Mouse (Mus musculus) ES-E14 (cell line): ENCODE measurements around the gene Tceanc2. TPM values are rescaled to one million over a fixed set of nuclear protein-coding genes. Genes with fewer than 3 reads are reported as not detected.
A peak's percentile ranks its signal among the peaks of the same experiment; 100 is the strongest.
"Not testable (repeated sequence)": the region's sequence is repeated elsewhere in the genome, so short reads cannot be mapped to it uniquely, and the experiment has no call there.

ENCODE experiments used
- DNase-seq: peaks from one replicate; pipeline ENCODE4 v3.0.0-alpha.2; 2013; ENCODE audit warnings: low read depth, low spot score
- H3K27ac ChIP-seq: 2 replicates; pipeline ENCODE4 v1.5.1; 2012; ENCODE audit warnings: low read depth, mild to moderate bottlenecking, low read length, moderate library complexity, mixed read lengths; ENCODE audit not compliant: poor library complexity, insufficient read depth, severe bottlenecking
- H3K36me3 ChIP-seq: 2 replicates; pipeline ENCODE4 v1.6.1; 2012; ENCODE audit warnings: mild to moderate bottlenecking, low read length, moderate library complexity, mixed read lengths; ENCODE audit not compliant: control insufficient read depth, poor library complexity, insufficient read depth, severe bottlenecking
- H3K4me1 ChIP-seq, 2 experiments: fragments of 150-350 bp in 1 of 2; sonication (generic) in 1 of 2; 2 replicates each; pipeline ENCODE4 v1.6.1; 2012; ENCODE audit warnings: low read length in 2 of 2, mild to moderate bottlenecking in 1 of 2, mixed read lengths in 1 of 2; ENCODE audit not compliant: control insufficient read depth in 2 of 2, insufficient read depth in 2 of 2, poor library complexity in 1 of 2
- H3K4me3 ChIP-seq, 2 experiments: fragments of 150-350 bp in 1 of 2; sonication (generic) in 1 of 2; 2 replicates each; pipeline ENCODE4 v1.5.1; 2012; ENCODE audit warnings: low read length in 2 of 2, low read depth in 1 of 2, mild to moderate bottlenecking in 1 of 2, mixed read lengths in 1 of 2; ENCODE audit not compliant: insufficient read depth in 1 of 2, poor library complexity in 1 of 2, severe bottlenecking in 1 of 2
- H3K9ac ChIP-seq: 2 replicates; pipeline ENCODE4 v1.6.1; 2012; ENCODE audit warnings: low read depth, mild to moderate bottlenecking, low read length, mixed read lengths; ENCODE audit not compliant: poor library complexity, insufficient read depth, severe bottlenecking
- H3K9me3 ChIP-seq: fragments of 150-350 bp; sonication (generic); 2 replicates; pipeline ENCODE4 v1.6.1; 2012; ENCODE audit warnings: low read depth, mild to moderate bottlenecking, low read length; ENCODE audit not compliant: control insufficient read depth, insufficient read depth
- CHD2 ChIP-seq: IDR thresholded peaks from 2 replicates; pipeline ENCODE4 v1.6.1; 2014; ENCODE audit warnings: mild to moderate bottlenecking, low read depth, low read length, inconsistent platforms
- HCFC1 ChIP-seq: IDR thresholded peaks from 2 replicates; pipeline ENCODE4 v1.6.1; 2012; ENCODE audit warnings: low read length, inconsistent platforms, borderline replicate concordance; ENCODE audit not compliant: insufficient read depth
- MAFK ChIP-seq: IDR thresholded peaks from 2 replicates; pipeline ENCODE4 v1.6.1; 2014; ENCODE audit warnings: mild to moderate bottlenecking, low read depth, low read length, inconsistent platforms; ENCODE audit not compliant: insufficient read depth
- ZC3H11A ChIP-seq: IDR thresholded peaks from 2 replicates; pipeline ENCODE4 v1.6.1; 2012; ENCODE audit warnings: low read depth, mild to moderate bottlenecking, inconsistent platforms, low read length, borderline replicate concordance
- ZNF384 ChIP-seq: IDR thresholded peaks from 2 replicates; pipeline ENCODE4 v1.6.1; 2012; ENCODE audit warnings: low read depth, low read length, inconsistent platforms
- in situ Hi-C, 2 experiments: fragments of 600-800 bp; cut with MboI; formaldehyde crosslinking; loops; one replicate each; pipeline ENCODE4 v1.15.1; 2025; ENCODE audit warnings: low sequenced_read_pairs in 2 of 2, inconsistent platforms in 1 of 2; ENCODE audit not compliant: unreplicated experiment in 2 of 2
- total RNA-seq: library from RNA; depleted of rRNA; stranded (reverse); fragments of 300-350 nt; gene quantifications from 2 replicates; pipeline ENCODE4 v1.2.3, GENCODE M21; 2012

The Tceanc2 gene
- total RNA-seq, 1 experiment: 7.1 TPM

DNA sequence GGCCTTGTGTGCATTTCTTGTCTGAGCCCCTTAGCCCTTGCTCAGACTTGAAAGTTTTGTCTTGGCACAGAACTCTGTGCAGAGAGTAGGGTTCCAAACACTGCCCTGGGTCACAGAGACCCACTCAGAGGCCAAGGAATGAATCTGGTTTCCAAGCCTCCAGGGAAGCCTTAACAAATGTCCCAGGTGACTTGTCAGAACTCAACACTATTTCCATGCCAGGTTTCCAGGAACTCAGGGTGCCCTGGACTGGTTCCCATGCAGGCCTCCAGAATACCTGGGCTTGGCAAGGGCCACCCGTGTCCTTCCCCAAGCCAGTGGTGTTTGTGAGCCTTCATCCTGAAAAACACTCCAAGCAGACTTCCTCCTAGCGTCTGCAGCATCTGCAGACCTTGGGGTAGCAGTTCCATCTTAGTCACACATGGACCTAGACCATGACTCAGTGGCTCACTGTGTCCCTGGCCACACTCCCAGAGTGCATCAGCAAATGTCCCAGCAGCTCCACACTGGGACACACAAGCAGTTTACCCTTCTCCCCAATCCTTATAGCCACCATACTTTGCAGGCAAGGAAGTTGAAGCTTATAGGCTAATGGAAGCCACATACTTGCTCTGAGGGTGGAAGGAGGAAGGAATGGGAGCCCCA, 61.1 kb downstream of the Tceanc2 start:
- TF ChIP-seq MAFK: no peak
- Histone ChIP-seq H3K9me3 (no peaks in the 10 kb centered on the region), H3K9ac (no peak overlapping the region), H3K27ac (no peak overlapping the region), H3K4me3 (no peak overlapping the region), H3K36me3 (no peaks in the 10 kb centered on the region), H3K4me1 (peaks cover 0 to 1% of the 10 kb centered on the region in 2 experiments; a peak in 1 of 4 replicates)
- in situ Hi-C loops: no loop called here
- no peak for DNase-seq

DNA sequence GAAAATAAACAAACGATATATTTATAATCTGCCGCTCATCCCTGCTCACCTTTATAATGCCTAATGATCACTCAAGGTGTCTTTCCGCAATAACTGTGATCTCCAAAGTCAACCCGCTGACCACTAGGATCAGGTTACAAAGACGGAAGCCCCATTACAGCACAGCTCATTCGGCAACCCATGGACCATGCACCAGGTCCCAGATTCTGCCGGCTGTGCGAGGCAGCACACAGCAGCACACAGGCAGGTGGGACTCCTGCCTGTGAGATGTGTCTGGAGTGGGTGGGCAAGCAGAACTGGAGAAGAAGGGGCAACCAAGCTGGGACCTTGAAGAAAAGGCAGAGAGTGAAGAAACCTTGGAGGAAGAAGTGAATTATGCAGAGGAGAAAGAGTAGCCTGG, 64.6 kb downstream of the Tceanc2 start:
- H3K4me3 ChIP-seq: no peak overlapping the region
- no peak for TF ChIP-seq MAFK
- no peak for TF ChIP-seq ZNF384
- TF ChIP-seq HCFC1: no peak
- TF ChIP-seq ZC3H11A: no peak
- no peak for TF ChIP-seq CHD2
- no peaks in the 10 kb centered on the region for H3K9me3 ChIP-seq
- in situ Hi-C loops: no loop called here
- H3K36me3 ChIP-seq: no peaks in the 10 kb centered on the region
- peaks cover 0 to 1% of the 10 kb centered on the region in 2 experiments; a peak in 1 of 4 replicates for H3K4me1 ChIP-seq
- no peak for DNase-seq
- no peak overlapping the region for H3K27ac ChIP-seq
- H3K9ac ChIP-seq: no peak overlapping the region

DNA sequence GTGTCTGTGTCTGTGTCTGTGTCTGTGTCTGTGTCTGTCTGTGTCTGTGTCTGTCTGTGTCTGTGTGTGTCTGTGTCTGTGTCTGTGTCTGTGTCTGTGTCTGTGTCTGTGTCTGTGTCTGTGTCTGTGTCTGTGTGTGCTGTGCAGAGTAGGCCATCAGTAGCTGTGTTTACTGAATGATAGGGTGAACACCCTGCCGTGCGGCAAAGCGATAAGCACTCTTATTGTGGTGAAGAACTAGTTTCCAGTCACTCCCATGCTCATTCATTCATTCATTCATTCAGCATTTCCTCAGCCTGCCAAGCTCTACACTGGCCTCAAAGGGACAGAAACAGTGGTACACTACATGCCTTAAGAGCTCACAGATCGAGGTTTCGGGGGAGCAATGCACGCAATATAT, 69.7 kb downstream of the Tceanc2 start:
- in situ Hi-C loops, H3K4me1 ChIP-seq, H3K4me3 ChIP-seq, DNase-seq, H3K9me3 ChIP-seq, H3K27ac ChIP-seq, H3K9ac ChIP-seq, H3K36me3 ChIP-seq: not testable (repeated sequence)

DNA sequence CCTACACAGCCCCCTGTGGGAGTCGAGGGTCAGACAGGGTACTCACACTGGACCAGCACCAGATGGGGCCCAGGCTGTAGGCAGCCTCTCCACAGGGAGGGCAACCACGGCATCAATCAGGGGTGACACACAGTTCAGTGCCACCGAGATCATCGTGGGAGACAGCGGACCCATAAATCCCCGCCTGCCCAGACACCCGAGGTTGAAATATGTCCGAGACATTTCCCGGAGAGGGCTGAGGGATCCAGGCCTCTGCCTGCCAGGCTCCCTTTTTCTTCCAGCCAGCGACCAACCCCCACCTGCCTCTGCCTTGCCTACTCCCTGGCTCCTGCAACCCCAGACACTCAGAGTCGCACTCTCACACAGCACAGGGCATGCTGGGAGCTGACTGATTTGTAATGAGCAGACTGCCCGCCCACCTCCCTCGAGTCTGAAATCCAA, 70.6 kb downstream of the Tceanc2 start:
- Histone ChIP-seq H3K9me3 (no peaks in the 10 kb centered on the region), H3K9ac (peak overlapping the region; percentile 43), H3K27ac (no peak overlapping the region), H3K4me1 (peaks cover 0 to 8% of the 10 kb centered on the region in 2 experiments; a peak in 1 of 4 replicates), H3K36me3 (no peaks in the 10 kb centered on the region), H3K4me3 (peak overlapping the region; percentile 6 to 54; a peak in 3 of 4 replicates)
- no peak for DNase-seq
- in situ Hi-C loops: no loop called here
- TF ChIP-seq HCFC1: no peak
- no peak for TF ChIP-seq ZC3H11A
- no peak for TF ChIP-seq ZNF384
- no peak for TF ChIP-seq MAFK
- TF ChIP-seq CHD2: no peak

DNA sequence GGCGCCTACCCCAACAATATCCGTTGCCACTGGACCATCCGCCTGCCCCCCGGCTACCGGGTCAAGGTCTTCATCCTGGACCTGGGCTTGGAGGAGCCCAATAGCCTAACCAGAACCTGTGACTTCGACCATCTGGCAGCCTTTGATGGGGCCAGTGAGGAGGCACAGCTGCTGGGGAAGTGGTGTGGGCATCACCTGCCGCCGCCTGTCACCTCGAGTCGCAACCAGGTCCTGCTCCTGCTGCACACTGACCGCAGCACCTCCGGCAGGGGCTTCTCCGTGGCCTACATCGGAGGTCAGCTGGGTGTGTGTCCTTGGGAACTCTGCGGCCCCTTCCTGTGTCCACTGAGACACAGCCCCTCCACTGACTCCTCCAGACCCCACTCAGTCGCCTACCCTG, 72.1 kb downstream of the Tceanc2 start:
- TF ChIP-seq CHD2 (no peak), MAFK (no peak), ZNF384 (no peak), HCFC1 (no peak), ZC3H11A (no peak)
- Histone ChIP-seq H3K36me3 (no peaks in the 10 kb centered on the region), H3K9ac (no peak overlapping the region), H3K27ac (no peak overlapping the region), H3K9me3 (no peaks in the 10 kb centered on the region), H3K4me3 (no peak overlapping the region), H3K4me1 (peaks cover 0 to 8% of the 10 kb centered on the region in 2 experiments; a peak in 1 of 4 replicates)
- in situ Hi-C loops: no loop called here
- DNase-seq: no peak
